Mouse (Mus musculus) lung, adult 2 months (tissue): ENCODE measurements around the gene Large2.

Source experiments
- CTCF ChIP-seq: fragments of 200-500 bp; IDR thresholded peaks from 2 replicates; pipeline ENCODE4 v1.5.1; 2011; ENCODE audit warnings: mild to moderate bottlenecking, low read length, control low read depth; ENCODE audit not compliant: insufficient read depth
- POLR2A ChIP-seq: fragments of 200-500 bp; IDR thresholded peaks from 2 replicates; pipeline ENCODE4 v1.6.1; 2011; ENCODE audit warnings: low read depth, mild to moderate bottlenecking, control low read depth, low read length, borderline replicate concordance; ENCODE audit errors: extremely low read depth

DNA sequence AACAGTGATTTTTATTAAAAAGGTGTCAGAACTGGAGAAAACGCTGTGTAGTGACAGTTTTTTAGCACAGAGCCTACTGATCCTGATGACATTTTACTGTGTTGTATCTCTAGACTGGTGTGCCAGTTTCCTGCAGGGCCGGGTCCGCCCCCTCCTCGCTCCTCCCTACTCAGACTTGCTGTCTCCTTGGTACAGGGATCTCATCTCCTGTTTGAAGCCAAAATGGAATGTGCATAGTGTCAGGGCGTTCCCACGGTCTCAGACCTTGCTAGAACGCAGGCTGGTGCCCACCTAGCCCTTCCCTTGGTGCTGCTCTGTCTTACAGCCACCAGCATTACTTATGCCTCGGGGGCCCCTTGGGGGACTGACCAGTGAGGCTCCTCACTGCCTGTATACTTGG is 12.9 kb downstream of the Large2 start:
- TF ChIP-seq CTCF: no peak
- TF ChIP-seq POLR2A: no peak
